Mouse (Mus musculus) myocyte (in vitro differentiated cells): Measurements from ENCODE around the gene Trim28. TPM values are rescaled to one million over a fixed set of nuclear protein-coding genes. Genes with fewer than 3 reads are reported as not detected.
A peak's percentile ranks its signal among the peaks of the same experiment; 100 is the strongest.

ENCODE experiments used
- H3K27me3 ChIP-seq: one replicate; pipeline ENCODE4 v1.6.1; 2011; ENCODE audit not compliant: control insufficient read depth, insufficient read depth, insufficient read length
- H3K36me3 ChIP-seq: one replicate; pipeline ENCODE4 v1.6.1; 2011; ENCODE audit not compliant: control insufficient read depth, insufficient read depth
- H3K4me2 ChIP-seq: one replicate; pipeline ENCODE4 v1.6.1; 2011; ENCODE audit warnings: low read depth, control low read depth
- H3K4me3 ChIP-seq: one replicate; pipeline ENCODE4 v1.5.1; 2011; ENCODE audit warnings: mild to moderate bottlenecking, control low read depth, moderate library complexity
- H3K79me2 ChIP-seq: one replicate; pipeline ENCODE4 v1.6.1; 2011; ENCODE audit not compliant: control insufficient read depth, insufficient read depth
- H3ac ChIP-seq: one replicate; pipeline ENCODE4 v1.6.1; 2011; ENCODE audit not compliant: control insufficient read depth, insufficient read length
- CEBPB ChIP-seq: IDR thresholded peaks from 2 replicates; pipeline ENCODE4 v1.6.1; 2011; ENCODE audit warnings: mild to moderate bottlenecking, moderate library complexity; ENCODE audit not compliant: poor library complexity, insufficient read depth, severe bottlenecking
- E2F4 ChIP-seq: IDR thresholded peaks from one replicate; pipeline ENCODE4 v1.6.1; 2011; ENCODE audit warnings: mild to moderate bottlenecking, control low read depth, moderate library complexity; ENCODE audit not compliant: insufficient read depth
- MAX ChIP-seq: IDR thresholded peaks from one replicate; pipeline ENCODE4 v1.6.1; 2011; ENCODE audit warnings: low read depth, mild to moderate bottlenecking, control low read depth
- MYOD1 ChIP-seq, 3 experiments: IDR thresholded peaks; one replicate each; pipeline ENCODE4 v1.6.1; 2011; ENCODE audit warnings: control low read depth in 2 of 3, low read depth in 2 of 3, mild to moderate bottlenecking in 2 of 3, moderate library complexity in 1 of 3; ENCODE audit not compliant: insufficient read length in 2 of 3, control insufficient read depth in 1 of 3
- MYOG ChIP-seq, 3 experiments: IDR thresholded peaks; one replicate each; pipeline ENCODE4 v1.6.1; 2011; ENCODE audit warnings: control low read depth in 2 of 3, low read depth in 2 of 3, mild to moderate bottlenecking in 2 of 3; ENCODE audit not compliant: insufficient read length in 2 of 3, control insufficient read depth in 1 of 3, insufficient read depth in 1 of 3
- POLR2A ChIP-seq: IDR thresholded peaks from one replicate; pipeline ENCODE4 v1.6.1; 2011; ENCODE audit warnings: low read depth, mild to moderate bottlenecking, control low read depth, moderate library complexity; ENCODE audit not compliant: insufficient read length
- POLR2AphosphoS2 ChIP-seq: IDR thresholded peaks from one replicate; pipeline ENCODE4 v1.6.1; 2011; ENCODE audit warnings: low read depth, control low read depth; ENCODE audit not compliant: insufficient read length
- REST ChIP-seq: IDR thresholded peaks from one replicate; pipeline ENCODE4 v1.6.1; 2011; ENCODE audit warnings: mild to moderate bottlenecking, control low read depth, moderate library complexity; ENCODE audit not compliant: insufficient read depth, insufficient read length
- SRF ChIP-seq: IDR thresholded peaks from one replicate; pipeline ENCODE4 v1.6.1; 2011; ENCODE audit warnings: low read depth; ENCODE audit not compliant: control insufficient read depth, insufficient read length
- TCF12 ChIP-seq: IDR thresholded peaks from one replicate; pipeline ENCODE4 v1.6.1; 2011; ENCODE audit warnings: mild to moderate bottlenecking, control low read depth; ENCODE audit not compliant: poor library complexity, insufficient read depth, severe bottlenecking
- TCF3 ChIP-seq: IDR thresholded peaks from one replicate; pipeline ENCODE4 v1.6.1; 2011; ENCODE audit warnings: low read depth, control low read depth; ENCODE audit not compliant: insufficient read length
- USF1 ChIP-seq: IDR thresholded peaks from one replicate; pipeline ENCODE4 v1.6.1; 2011; ENCODE audit warnings: low read depth, mild to moderate bottlenecking, control low read depth, moderate library complexity
- polyA plus RNA-seq: library from polyadenylated mRNA; unstranded; fragments of >200 nt; fragmentation: generic; extraction: Trizol; gene quantifications from one replicate; pipeline ENCODE4 v1.2.1, GENCODE M21; 2012; ENCODE audit warnings: missing spikeins

The Trim28 gene
- polyA plus RNA-seq = 252 TPM

DNA sequence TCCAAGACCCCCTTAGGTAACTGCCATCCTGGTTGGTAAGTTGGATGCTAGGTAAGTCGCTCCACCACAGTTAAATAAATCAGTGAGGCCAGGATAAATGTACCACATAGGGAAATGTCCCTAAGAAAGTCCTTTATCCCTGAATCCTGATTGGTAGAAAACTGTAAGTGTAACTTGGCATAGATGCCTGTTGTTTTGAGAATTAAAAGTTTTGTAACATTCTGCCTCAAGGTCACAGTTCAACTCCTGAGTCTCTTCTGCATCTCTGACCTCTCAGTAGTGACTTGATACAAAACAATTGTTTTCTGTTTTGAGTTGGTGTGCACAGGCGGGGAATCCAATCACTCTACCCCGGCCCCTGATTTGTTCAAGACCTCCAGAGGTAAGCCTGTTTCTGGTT, at the start of gene Trim28:
TSS of gene Trim28 (plus strand) at position 264 of the 400 bp plus-strand sequence.
- Histone ChIP-seq H3K36me3 (no peaks in the 10 kb centered on the region), H3ac (no peak within 1 kb of the TSS), H3K27me3 (no peaks in the 10 kb centered on the region), H3K4me2 (no peak within 1 kb of the TSS), H3K4me3 (no peak within 1 kb of the TSS), H3K79me2 (no peaks in the 10 kb centered on the region)
- TF ChIP-seq E2F4 = no peak
- TF ChIP-seq REST = no peak

DNA sequence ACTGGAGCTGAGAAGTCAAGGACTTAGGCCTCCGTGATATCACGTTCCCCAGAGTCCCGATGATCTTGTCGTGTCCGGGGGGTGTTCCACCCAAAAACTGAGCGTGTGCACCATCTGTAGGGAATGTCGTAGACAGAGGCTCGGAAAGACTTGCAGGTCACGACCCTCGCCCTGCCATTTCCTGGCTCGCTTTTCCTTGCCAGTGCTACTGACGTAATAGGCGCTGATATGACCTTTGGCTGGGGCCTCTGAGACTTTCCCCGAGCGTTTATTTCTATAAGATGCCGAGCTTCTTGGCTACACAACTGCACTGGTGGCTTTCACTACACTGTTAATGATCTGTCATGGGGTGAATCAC, 49.1 kb upstream of the Trim28 start:
- Histone ChIP-seq H3K79me2 (no peaks in the 10 kb centered on the region), H3K36me3 (no peaks in the 10 kb centered on the region), H3K27me3 (no peaks in the 10 kb centered on the region), H3ac (peak overlapping the region; percentile 22), H3K4me2 (peak overlapping the region; percentile 97), H3K4me3 (peak overlapping the region; percentile 39)
- TF ChIP-seq TCF3 = no peak
- TF ChIP-seq MYOG (IDR thresholded peaks at IDR 0.05; ENCODE audit: control insufficient read depth in 1 of 3, insufficient read depth in 1 of 3, insufficient read length in 2 of 3, low read depth in 2 of 3) = no peak
- no peak for TF ChIP-seq REST
- no peak for TF ChIP-seq POLR2A
- TF ChIP-seq SRF = no peak
- no peak for TF ChIP-seq POLR2AphosphoS2

GRCm38 (mm10) chr7:12954896-12955295, 44.0 kb upstream of the Trim28 start:
- H3K36me3 ChIP-seq = no peaks in the 10 kb centered on the region
- H3K79me2 ChIP-seq = no peaks in the 10 kb centered on the region
- no peak overlapping the region for H3K4me3 ChIP-seq
- no peak overlapping the region for H3K4me2 ChIP-seq
- H3ac ChIP-seq = no peak overlapping the region
- TF ChIP-seq CEBPB = no peak
- TF ChIP-seq E2F4 = no peak
- no peak for TF ChIP-seq POLR2A
- no peak for TF ChIP-seq SRF
- no peak for TF ChIP-seq USF1
- TF ChIP-seq MYOG (IDR thresholded peaks at IDR 0.05; ENCODE audit: control insufficient read depth in 1 of 3, insufficient read depth in 1 of 3, insufficient read length in 2 of 3, low read depth in 2 of 3) = no peak
- no peak for TF ChIP-seq REST
- no peak for TF ChIP-seq MAX
- no peak for TF ChIP-seq TCF12
- TF ChIP-seq POLR2AphosphoS2 = no peak
- TF ChIP-seq MYOD1 (IDR thresholded peaks at IDR 0.05; ENCODE audit: control insufficient read depth in 1 of 3, insufficient read length in 2 of 3, low read depth in 2 of 3) = no peak
- TF ChIP-seq TCF3 = no peak
- no peaks in the 10 kb centered on the region for H3K27me3 ChIP-seq

DNA sequence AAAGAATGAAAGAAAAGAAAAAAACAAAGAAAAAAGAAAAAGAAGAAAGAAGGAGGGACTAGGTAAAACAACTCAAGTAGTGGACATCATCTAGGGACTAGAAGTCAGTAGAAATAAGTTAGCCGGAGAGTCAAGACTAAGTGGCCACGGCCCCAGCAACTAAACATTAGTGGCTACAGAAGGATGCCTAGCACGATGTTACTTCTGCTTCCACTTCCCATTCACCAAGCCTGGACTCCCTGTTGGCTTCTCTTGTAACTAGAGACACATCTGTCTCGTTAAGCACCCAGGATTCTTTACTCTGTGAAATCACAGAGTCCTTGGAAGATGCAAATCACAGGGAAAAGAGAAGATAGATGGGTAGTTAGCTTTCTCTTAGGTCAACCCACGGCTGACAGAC, 41.4 kb upstream of the Trim28 start:
- Histone ChIP-seq H3ac (no peak overlapping the region), H3K4me2 (peak overlapping the region; percentile 44), H3K36me3 (no peaks in the 10 kb centered on the region), H3K27me3 (no peaks in the 10 kb centered on the region), H3K79me2 (no peaks in the 10 kb centered on the region), H3K4me3 (no peak overlapping the region)
- no peak for TF ChIP-seq MYOD1 (IDR thresholded peaks at IDR 0.05; ENCODE audit: control insufficient read depth in 1 of 3, insufficient read length in 2 of 3, low read depth in 2 of 3)
- no peak for TF ChIP-seq TCF3
- TF ChIP-seq USF1 = no peak
- TF ChIP-seq CEBPB = no peak
- TF ChIP-seq MAX = no peak
- no peak for TF ChIP-seq POLR2A
- TF ChIP-seq POLR2AphosphoS2 = no peak
- TF ChIP-seq SRF = no peak
- no peak for TF ChIP-seq E2F4

- H3K27me3 ChIP-seq = no peaks in the 10 kb centered on the region
- TF ChIP-seq REST (no peak), MAX (no peak), MYOD1 (IDR thresholded peaks at IDR 0.05; ENCODE audit: control insufficient read depth in 1 of 3, insufficient read length in 2 of 3, low read depth in 2 of 3) (no peak), SRF (no peak), MYOG (IDR thresholded peaks at IDR 0.05; ENCODE audit: control insufficient read depth in 1 of 3, insufficient read depth in 1 of 3, insufficient read length in 2 of 3, low read depth in 2 of 3) (no peak), CEBPB (no peak), USF1 (no peak), POLR2A (no peak), E2F4 (no peak), TCF3 (no peak), POLR2AphosphoS2 (no peak), TCF12 (no peak)
Measured at GRCm38 (mm10) chr7:12958948-12959347, 40.0 kb upstream of the Trim28 start.

More at GRCm38 (mm10) chr7:12958948-12959347, 40.0 kb upstream of the Trim28 start:
- no peak overlapping the region for H3ac ChIP-seq
- no peak overlapping the region for H3K4me2 ChIP-seq
- no peak overlapping the region for H3K4me3 ChIP-seq
- H3K36me3 ChIP-seq = no peaks in the 10 kb centered on the region
- H3K79me2 ChIP-seq = no peaks in the 10 kb centered on the region
